Mouse (Mus musculus) embryonic facial prominence, embryonic 15.5 days (tissue): ENCODE measurements around the gene Gm10837. TPM values are rescaled to one million over a fixed set of nuclear protein-coding genes. Genes with fewer than 3 reads are reported as not detected.
"Not testable (repeated sequence)": the region's sequence is repeated elsewhere in the genome, so short reads cannot be mapped to it uniquely, and the experiment has no call there.

Experiments used
- ATAC-seq: fragments of 200-750 bp; cut with Nextera tagmentation; 2 replicates; pipeline ENCODE4 v1.8.0; 2017; ENCODE audit warnings: low read depth, moderate TSS enrichment; ENCODE audit not compliant: insufficient number of reproducible peaks, low FRiP score, low TSS enrichment
- H3K27ac ChIP-seq: fragments of 300-500 bp; sonication (generic); replicated peaks from 2 replicates; pipeline ENCODE4 v1.5.1; 2015; ENCODE audit warnings: mild to moderate bottlenecking, inconsistent platforms
- H3K27me3 ChIP-seq: fragments of 300-500 bp; sonication (generic); 2 replicates; pipeline ENCODE4 v1.6.1; 2015; ENCODE audit warnings: inconsistent platforms
- H3K36me3 ChIP-seq: fragments of 300-500 bp; sonication (generic); 2 replicates; pipeline ENCODE4 v1.6.1; 2015; ENCODE audit warnings: mild to moderate bottlenecking, inconsistent platforms
- H3K4me1 ChIP-seq: fragments of 300-500 bp; sonication (generic); 2 replicates; pipeline ENCODE4 v1.6.1; 2015; ENCODE audit warnings: inconsistent platforms
- H3K4me2 ChIP-seq: fragments of 300-500 bp; sonication (generic); replicated peaks from 2 replicates; pipeline ENCODE4 v1.6.1; 2015; ENCODE audit warnings: mild to moderate bottlenecking, inconsistent platforms
- H3K4me3 ChIP-seq: fragments of 300-500 bp; sonication (generic); replicated peaks from 2 replicates; pipeline ENCODE4 v1.5.1; 2015; ENCODE audit warnings: mild to moderate bottlenecking, inconsistent platforms
- H3K9ac ChIP-seq: fragments of 300-500 bp; sonication (generic); 2 replicates; pipeline ENCODE4 v1.6.1; 2015; ENCODE audit warnings: inconsistent platforms
- H3K9me3 ChIP-seq: fragments of 300-500 bp; sonication (generic); replicated peaks from 2 replicates; pipeline ENCODE4 v1.6.1; 2016; ENCODE audit warnings: inconsistent platforms
- WGBS: fragments of 180-500 bp; shearing (Covaris S2); methylation state at CpG from one replicate; pipeline ENCODE4 v1.1.7; 2015; 5-methylcytosine and 5-hydroxymethylcytosine counted together
- polyA plus RNA-seq: library from polyadenylated mRNA; unstranded; fragments of >200 nt; fragmentation: Nextera tagmentation; extraction: Ambion mirVana; gene quantifications from 2 replicates; pipeline ENCODE4 v1.2.1, GENCODE M21; 2015

The Gm10837 gene
- polyA plus RNA-seq, 1 experiment from 2014 or later: not detected

DNA sequence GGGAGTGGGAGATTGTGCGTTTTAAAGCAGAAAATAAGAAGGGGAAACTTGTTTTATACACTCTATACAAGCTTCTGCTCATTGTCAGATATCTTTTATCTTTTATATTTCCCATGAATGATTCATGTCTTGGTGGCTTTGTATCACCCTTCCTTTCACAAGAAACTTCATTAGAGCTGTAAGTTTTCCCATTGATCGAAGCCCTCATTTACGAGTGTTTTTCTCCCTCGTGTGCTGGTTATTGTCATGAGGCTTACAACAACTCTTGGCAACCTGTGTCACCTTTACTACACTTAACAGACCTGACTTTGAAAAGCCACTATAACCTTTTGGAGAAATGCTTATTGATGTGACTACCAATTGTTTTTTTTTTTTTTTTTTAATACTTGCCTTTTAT lies 34.8 kb upstream of the Gm10837 start:
- Histone ChIP-seq H3K4me1 (peaks cover 20% of the 10 kb centered on the region), H3K4me2 (no peak overlapping the region), H3K9ac (no peak overlapping the region), H3K4me3 (no peak overlapping the region), H3K27ac (no peak overlapping the region), H3K9me3 (no peaks in the 10 kb centered on the region), H3K36me3 (no peaks in the 10 kb centered on the region), H3K27me3 (peaks cover 61% of the 10 kb centered on the region)
- ATAC-seq: no peak
- WGBS: 74% methylated on average over 4 of the region's 4 CpGs

DNA sequence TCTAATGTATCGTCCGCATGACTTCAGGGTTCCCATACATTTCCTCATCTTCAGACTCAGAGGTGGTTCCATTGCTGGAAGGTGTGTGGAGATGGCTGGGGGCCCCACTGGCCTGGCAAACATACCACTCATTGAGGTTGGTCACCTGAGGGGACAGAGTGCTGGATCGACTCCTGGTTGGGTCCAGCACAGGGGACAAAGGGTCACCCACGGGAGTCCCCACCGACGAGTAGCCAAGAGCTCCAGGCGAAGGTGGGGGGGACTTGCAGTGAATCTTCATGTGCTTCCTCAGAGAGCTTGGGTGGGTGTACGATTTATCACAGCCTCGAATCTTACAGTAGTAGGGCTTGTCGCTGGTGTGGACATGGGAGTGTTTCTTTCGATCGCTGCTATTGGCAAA lies 31.1 kb upstream of the Gm10837 start:
- H3K9ac ChIP-seq, H3K9me3 ChIP-seq, ATAC-seq, H3K27ac ChIP-seq, H3K4me2 ChIP-seq, H3K4me3 ChIP-seq, H3K36me3 ChIP-seq: not testable (repeated sequence)
- Histone ChIP-seq H3K4me1 (peaks cover 12% of the 10 kb centered on the region), H3K27me3 (peaks cover 59% of the 10 kb centered on the region)
- WGBS: 81% methylated on average over 12 of the region's 12 CpGs

- H3K4me3 ChIP-seq: no peak overlapping the region
- H3K27ac ChIP-seq: no peak overlapping the region
- H3K4me2 ChIP-seq: no peak overlapping the region
- peaks cover 61% of the 10 kb centered on the region for H3K27me3 ChIP-seq
- no peak overlapping the region for H3K9ac ChIP-seq
- H3K9me3 ChIP-seq: no peaks in the 10 kb centered on the region
- H3K4me1 ChIP-seq: peaks cover 16% of the 10 kb centered on the region
- ATAC-seq: no peak
- H3K36me3 ChIP-seq: no peaks in the 10 kb centered on the region
- WGBS: 95% methylated on average over 1 of the region's 1 CpGs
Observed at GRCm38 (mm10) chr14:122459776-122460175, 30.6 kb upstream of the Gm10837 start.

GRCm38 (mm10) chr14:122460226-122460625 lies 30.2 kb upstream of the Gm10837 start:
- H3K9ac ChIP-seq: no peak overlapping the region
- no peaks in the 10 kb centered on the region for H3K36me3 ChIP-seq
- H3K4me1 ChIP-seq: peaks cover 21% of the 10 kb centered on the region
- peaks cover 61% of the 10 kb centered on the region for H3K27me3 ChIP-seq
- H3K4me3 ChIP-seq: no peak overlapping the region
- no peak overlapping the region for H3K27ac ChIP-seq
- ATAC-seq: no peak
- no peaks in the 10 kb centered on the region for H3K9me3 ChIP-seq
- H3K4me2 ChIP-seq: no peak overlapping the region
- WGBS: 65% methylated on average over 5 of the region's 5 CpGs

DNA sequence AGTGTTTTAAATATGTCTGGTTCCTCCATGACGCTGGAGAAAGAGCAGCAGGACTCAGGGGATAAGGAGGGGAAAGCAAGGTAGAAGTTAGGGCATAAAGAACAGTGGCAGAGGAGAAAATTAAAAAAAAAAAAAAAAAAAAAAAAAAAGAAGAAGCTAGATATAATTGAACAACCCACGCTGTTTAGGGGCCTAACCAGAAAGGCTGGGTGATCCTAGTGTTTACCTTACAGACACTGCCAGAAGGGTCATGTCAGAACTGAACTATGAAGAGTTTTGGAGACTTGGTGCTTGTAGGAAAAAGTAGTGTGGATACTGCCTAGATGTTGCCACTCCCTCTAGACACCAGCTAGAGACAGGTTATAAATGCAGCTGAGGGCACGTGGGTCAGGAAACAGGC lies 28.9 kb upstream of the Gm10837 start:
- no peaks in the 10 kb centered on the region for H3K9me3 ChIP-seq
- H3K27me3 ChIP-seq: peaks cover 64% of the 10 kb centered on the region
- H3K4me3 ChIP-seq: no peak overlapping the region
- H3K9ac ChIP-seq: no peak overlapping the region
- H3K4me1 ChIP-seq: peaks cover 25% of the 10 kb centered on the region
- H3K4me2 ChIP-seq: no peak overlapping the region
- no peak overlapping the region for H3K27ac ChIP-seq
- H3K36me3 ChIP-seq: no peaks in the 10 kb centered on the region
- ATAC-seq: no peak
- WGBS: 31% methylated on average over 3 of the region's 3 CpGs

DNA sequence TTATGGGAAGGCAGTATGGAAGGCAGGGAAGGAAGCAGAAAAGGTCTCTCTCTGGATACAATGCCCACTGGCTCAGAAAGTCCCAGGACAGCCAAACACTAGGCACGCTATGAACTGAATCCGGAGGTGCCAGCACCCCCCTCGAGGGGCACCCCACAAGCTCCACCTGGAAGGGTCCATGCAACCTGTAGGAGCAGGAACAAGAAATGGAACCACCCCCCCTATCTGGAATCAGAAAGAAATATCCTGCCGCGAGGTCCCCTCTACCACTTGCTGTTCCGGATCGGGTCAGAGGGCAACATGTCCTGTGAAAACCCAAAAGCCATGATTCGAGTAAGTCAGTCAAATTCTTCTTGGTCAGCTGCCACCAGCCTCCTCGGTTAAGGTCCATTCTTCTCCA lies 28.4 kb upstream of the Gm10837 start:
- Histone ChIP-seq H3K9me3 (no peaks in the 10 kb centered on the region), H3K4me2 (no peak overlapping the region), H3K4me3 (no peak overlapping the region), H3K27me3 (peaks cover 69% of the 10 kb centered on the region), H3K27ac (no peak overlapping the region), H3K9ac (no peak overlapping the region), H3K4me1 (peaks cover 25% of the 10 kb centered on the region), H3K36me3 (no peaks in the 10 kb centered on the region)
- 32% methylated on average over 9 of the region's 9 CpGs for WGBS
- ATAC-seq: no peak

- H3K9ac ChIP-seq: no peak overlapping the region
- peaks cover 25% of the 10 kb centered on the region for H3K4me1 ChIP-seq
- peak overlapping the region; percentile 49; the same call in 1 of the 2 replicates for H3K4me3 ChIP-seq
- H3K9me3 ChIP-seq: no peaks in the 10 kb centered on the region
- no peak for ATAC-seq
- 33% methylated on average over 17 of the region's 17 CpGs for WGBS
- no peak overlapping the region for H3K27ac ChIP-seq
- H3K36me3 ChIP-seq: no peaks in the 10 kb centered on the region
- peaks cover 76% of the 10 kb centered on the region for H3K27me3 ChIP-seq
- H3K4me2 ChIP-seq: no peak overlapping the region
Observed at GRCm38 (mm10) chr14:122462689-122463079, 27.7 kb upstream of the Gm10837 start.

DNA sequence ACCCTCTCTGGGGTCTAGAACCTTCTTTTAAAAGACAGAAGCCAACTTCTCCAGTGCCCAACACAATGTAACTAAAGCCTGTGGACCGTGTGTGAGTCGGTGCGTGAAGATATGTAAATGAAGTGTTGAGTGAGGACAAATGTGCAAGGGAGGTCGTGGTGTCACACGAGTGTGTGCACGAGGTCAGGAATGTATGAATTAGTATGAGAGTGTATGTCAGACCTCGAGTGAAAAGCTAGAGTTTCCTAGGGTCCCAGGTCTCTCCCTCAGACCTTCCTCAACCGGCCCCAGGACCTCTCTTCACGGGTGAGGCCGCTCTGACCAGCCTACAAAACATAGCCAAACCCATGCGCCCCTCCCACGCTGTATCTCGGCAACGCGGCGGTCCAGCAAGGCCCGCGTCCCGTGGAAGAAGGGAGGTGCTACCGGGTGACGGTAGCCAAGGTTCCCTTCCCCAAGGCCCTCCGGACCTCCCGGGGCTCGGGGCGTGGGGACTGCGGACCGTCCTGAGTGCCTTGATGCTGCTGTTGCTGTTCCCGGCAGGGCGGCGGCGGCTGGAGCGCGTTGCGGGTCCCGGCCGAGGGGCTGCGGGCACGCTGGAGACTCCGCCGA lies 27.2 kb upstream of the Gm10837 start:
- Histone ChIP-seq H3K4me3 (peak overlapping the region; percentile 49), H3K4me1 (peaks cover 25% of the 10 kb centered on the region), H3K9ac (no peak overlapping the region), H3K36me3 (no peaks in the 10 kb centered on the region), H3K27me3 (peaks cover 81% of the 10 kb centered on the region), H3K27ac (no peak overlapping the region), H3K9me3 (no peaks in the 10 kb centered on the region), H3K4me2 (peak overlapping the region; percentile 94)
- 3% methylated on average over 40 of the region's 40 CpGs for WGBS
- ATAC-seq: no peak

- not testable (repeated sequence) for H3K9ac ChIP-seq, H3K27ac ChIP-seq, H3K9me3 ChIP-seq, H3K36me3 ChIP-seq
- Histone ChIP-seq H3K27me3 (peaks cover 87% of the 10 kb centered on the region), H3K4me2 (peak overlapping the region; percentile 94), H3K4me1 (peaks cover 25% of the 10 kb centered on the region), H3K4me3 (peak overlapping the region; percentile 49)
- ATAC-seq: peak; percentile 63; the same call in 1 of the 2 replicates
- WGBS: under 1% methylated on average over 51 of the region's 58 CpGs
Observed at GRCm38 (mm10) chr14:122463734-122464341, 26.5 kb upstream of the Gm10837 start.

DNA sequence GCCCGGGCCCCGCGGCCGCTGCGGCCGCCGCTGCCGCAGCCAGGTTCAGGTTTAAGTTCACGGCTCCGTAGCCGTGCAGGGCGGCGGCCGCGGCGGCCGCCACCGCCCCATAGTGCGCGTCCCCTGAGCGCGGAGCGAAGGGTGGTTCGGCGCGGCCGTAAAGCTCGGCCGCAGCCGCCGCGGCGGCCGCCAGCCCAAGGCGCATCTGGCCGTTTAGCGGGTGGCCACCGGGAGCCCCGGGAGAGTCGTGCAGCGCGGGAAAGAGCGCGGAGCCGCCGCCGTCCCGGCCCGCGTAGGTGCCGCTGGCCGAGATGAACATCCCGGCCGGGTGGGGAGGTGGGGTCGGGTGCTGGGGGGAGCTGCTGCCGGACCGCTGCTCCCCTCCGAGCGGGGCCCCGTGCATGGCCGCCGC lies 26.0 kb upstream of the Gm10837 start:
- H3K9ac ChIP-seq: no peak overlapping the region
- H3K27ac ChIP-seq: no peak overlapping the region
- H3K9me3 ChIP-seq: no peaks in the 10 kb centered on the region
- H3K36me3 ChIP-seq: no peaks in the 10 kb centered on the region
- peaks cover 92% of the 10 kb centered on the region for H3K27me3 ChIP-seq
- ATAC-seq: no peak
- H3K4me3 ChIP-seq: peak overlapping the region; percentile 49
- under 1% methylated on average over 62 of the region's 62 CpGs for WGBS
- H3K4me1 ChIP-seq: peaks cover 25% of the 10 kb centered on the region
- peak overlapping the region; percentile 94 for H3K4me2 ChIP-seq

GRCm38 (mm10) chr14:122464763-122465741 lies 25.3 kb upstream of the Gm10837 start, which contains the start of gene Zic5:
Zic5 (minus strand) TSS chr14:122465677.
- 0 out of 2 replicates have a peak, but pooled peaks have one; percentile 23 for ATAC-seq
- no peak within 1 kb of the TSS for H3K9ac ChIP-seq
- no peak within 1 kb of the TSS for H3K27ac ChIP-seq
- peaks cover 25% of the 10 kb centered on the region for H3K4me1 ChIP-seq
- H3K4me3 ChIP-seq: peak within 1 kb of the TSS; percentile 49
- H3K27me3 ChIP-seq: peaks cover 95% of the 10 kb centered on the region
- H3K36me3 ChIP-seq: no peaks in the 10 kb centered on the region
- WGBS: 1% methylated on average over 57 of the region's 62 CpGs
- no peaks in the 10 kb centered on the region for H3K9me3 ChIP-seq
- peak within 1 kb of the TSS; percentile 94 for H3K4me2 ChIP-seq
